Mouse (Mus musculus): Measurements from ENCODE around the gene Camta2.

- no peak for TF ChIP-seq CTCF (IDR thresholded peaks at IDR 0.05; ENCODE audit: low read depth, low read length)
- no peak; the same call in 1 of the 2 replicates for TF ChIP-seq POLR2A (IDR thresholded peaks at IDR 0.05; ENCODE audit: borderline replicate concordance, low read depth, low read length)
Observed at GRCm38 (mm10) chr11:70654198-70654922, 33.5 kb downstream of the Camta2 start, which contains the start of gene Pfn1.

Measured in bone marrow macrophage, adult 2 months (primary cell).